Mouse (Mus musculus) stomach, postnatal 0 days (tissue): Measurements from ENCODE around the gene Otog. TPM values are rescaled to one million over a fixed set of nuclear protein-coding genes. Genes with fewer than 3 reads are reported as not detected.

ENCODE experiments used
- ATAC-seq: fragments of 200-750 bp; cut with Nextera tagmentation; 2 replicates; pipeline ENCODE4 v1.8.0; 2017; ENCODE audit not compliant: low FRiP score, low TSS enrichment
- DNase-seq: peaks from one replicate; pipeline ENCODE4 v3.0.0-alpha.2; 2016; ENCODE audit warnings: low spot score
- H3K27ac ChIP-seq: fragments of 300-500 bp; sonication (generic); replicated peaks from 2 replicates; pipeline ENCODE4 v1.5.1; 2014; ENCODE audit warnings: mild to moderate bottlenecking, control low read depth
- H3K27me3 ChIP-seq: fragments of 300-500 bp; sonication (generic); 2 replicates; pipeline ENCODE4 v1.6.1; 2014; ENCODE audit warnings: low read length; ENCODE audit not compliant: control insufficient read depth, insufficient read depth
- H3K36me3 ChIP-seq: fragments of 300-500 bp; sonication (generic); 2 replicates; pipeline ENCODE4 v1.6.1; 2014; ENCODE audit warnings: low read length, mixed read lengths; ENCODE audit not compliant: control insufficient read depth, insufficient read depth
- H3K4me1 ChIP-seq: fragments of 300-500 bp; sonication (generic); replicated peaks from 2 replicates; pipeline ENCODE4 v1.6.1; 2014; ENCODE audit warnings: antibody characterized with exemption; ENCODE audit not compliant: control insufficient read depth, insufficient read depth
- H3K4me2 ChIP-seq: fragments of 300-500 bp; sonication (generic); replicated peaks from 2 replicates; pipeline ENCODE4 v1.6.1; 2014; ENCODE audit warnings: low read depth, mild to moderate bottlenecking, control low read depth, moderate library complexity
- H3K4me3 ChIP-seq: fragments of 300-500 bp; sonication (generic); 2 replicates; pipeline ENCODE4 v1.5.1; 2014; ENCODE audit warnings: low read depth, low read length, control low read depth
- H3K9ac ChIP-seq: fragments of 300-500 bp; sonication (generic); 2 replicates; pipeline ENCODE4 v1.6.1; 2014; ENCODE audit warnings: mild to moderate bottlenecking, low read length, control low read depth, mixed read lengths
- H3K9me3 ChIP-seq: fragments of 300-500 bp; sonication (generic); 2 replicates; pipeline ENCODE4 v1.6.1; 2016; ENCODE audit warnings: low read length; ENCODE audit not compliant: control insufficient read depth
- CTCF ChIP-seq: IDR thresholded peaks from 2 replicates; pipeline ENCODE4 v1.5.1; 2016; ENCODE audit warnings: antibody characterized with exemption, low read depth, mild to moderate bottlenecking, moderate library complexity
- EP300 ChIP-seq: optimal IDR thresholded peaks from 2 replicates; pipeline ENCODE3; 2016; ENCODE audit warnings: antibody characterized with exemption
- WGBS: fragments of 180-500 bp; shearing (Covaris S2); extraction: QIAGEN DNeasy Blood & Tissue Kit; methylation state at CpG from one replicate; pipeline ENCODE4 v1.1.7; 2014; 5-methylcytosine and 5-hydroxymethylcytosine counted together
- polyA plus RNA-seq: library from polyadenylated mRNA; unstranded; fragments of >200 nt; fragmentation: Nextera tagmentation; extraction: Ambion mirVana; gene quantifications from 2 replicates; pipeline ENCODE4 v1.2.1, GENCODE M21; 2015

Otog gene
- polyA plus RNA-seq, 1 experiment from 2014 or later = not detected

- no peak overlapping the region for H3K4me3 ChIP-seq
- no peaks in the 10 kb centered on the region for H3K4me1 ChIP-seq
- ATAC-seq = no peak
- no peak for TF ChIP-seq EP300
- TF ChIP-seq CTCF = no peak
- H3K9ac ChIP-seq = no peak overlapping the region
- H3K4me2 ChIP-seq = no peak overlapping the region
- WGBS = 6% methylated on average over 32 of the region's 36 CpGs
- no peak overlapping the region for H3K27ac ChIP-seq
- DNase-seq = no peak
- no peaks in the 10 kb centered on the region for H3K36me3 ChIP-seq
- no peaks in the 10 kb centered on the region for H3K9me3 ChIP-seq
- no peaks in the 10 kb centered on the region for H3K27me3 ChIP-seq
These were observed 108.0 kb downstream of the Otog start for GRCm38 (mm10) chr7:46348813-46349212.

DNA sequence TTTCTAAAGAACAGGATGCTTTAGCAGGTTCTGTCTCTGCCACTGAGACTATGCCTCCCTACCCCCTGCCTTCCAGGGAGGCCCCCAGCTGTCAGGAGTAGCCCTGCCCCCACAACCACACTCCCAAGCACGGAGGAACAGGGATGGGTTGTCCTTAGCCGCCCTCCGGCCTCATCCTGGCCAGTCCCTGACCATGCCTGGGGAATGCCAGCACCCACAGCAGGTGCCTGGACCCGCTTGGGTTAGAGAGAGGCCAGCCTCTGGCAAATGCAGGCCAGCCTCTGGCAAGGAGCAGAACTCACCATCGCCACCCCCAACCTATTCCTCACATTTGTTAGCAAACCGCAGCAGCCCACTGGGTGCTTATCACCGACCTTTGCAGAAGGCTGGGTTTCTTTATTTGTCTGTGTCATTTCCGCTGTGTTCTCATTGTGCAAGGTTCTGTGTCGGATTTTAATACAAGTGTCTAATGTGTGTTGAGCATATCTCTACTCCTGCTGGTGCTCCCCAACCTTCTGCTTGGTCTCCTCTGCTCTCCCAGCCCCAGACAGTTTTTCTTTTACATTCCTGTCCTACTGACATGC lies 109.4 kb downstream of the Otog start:
- no peak for DNase-seq
- no peak overlapping the region for H3K27ac ChIP-seq
- H3K4me3 ChIP-seq = no peak overlapping the region
- TF ChIP-seq CTCF = no peak
- no peak for TF ChIP-seq EP300
- no peaks in the 10 kb centered on the region for H3K27me3 ChIP-seq
- H3K9me3 ChIP-seq = no peaks in the 10 kb centered on the region
- ATAC-seq = no peak
- 43% methylated on average over 9 of the region's 9 CpGs for WGBS
- no peaks in the 10 kb centered on the region for H3K4me1 ChIP-seq
- H3K4me2 ChIP-seq = no peak overlapping the region
- H3K36me3 ChIP-seq = no peaks in the 10 kb centered on the region
- no peak overlapping the region for H3K9ac ChIP-seq

- no peak for TF ChIP-seq CTCF
- no peak for TF ChIP-seq EP300
- ATAC-seq (0 out of 2 replicates have a peak, but pooled peaks have one; percentile 25), DNase-seq (no peak)
- Histone ChIP-seq H3K9ac (no peak overlapping the region), H3K4me2 (no peak overlapping the region), H3K27ac (peak overlapping the region; percentile 45; the same call in 1 of the 2 replicates), H3K36me3 (no peaks in the 10 kb centered on the region), H3K9me3 (no peaks in the 10 kb centered on the region), H3K27me3 (no peaks in the 10 kb centered on the region), H3K4me1 (no peaks in the 10 kb centered on the region), H3K4me3 (no peak overlapping the region)
- WGBS = 36% methylated on average over 2 of the region's 2 CpGs
These were observed 112.0 kb downstream of the Otog start for GRCm38 (mm10) chr7:46352748-46353147.

- peak; percentile 66 for ATAC-seq
- 38% methylated on average over 8 of the region's 8 CpGs for WGBS
These were observed 112.4 kb downstream of the Otog start for GRCm38 (mm10) chr7:46353216-46353615.

GRCm38 (mm10) chr7:46353875-46354274 lies 113.1 kb downstream of the Otog start:
- DNase-seq (no peak), ATAC-seq (no peak)
- H3K4me1 ChIP-seq = no peaks in the 10 kb centered on the region
- no peak overlapping the region for H3K4me3 ChIP-seq
- no peak overlapping the region for H3K4me2 ChIP-seq
- no peaks in the 10 kb centered on the region for H3K9me3 ChIP-seq
- no peaks in the 10 kb centered on the region for H3K36me3 ChIP-seq
- no peaks in the 10 kb centered on the region for H3K27me3 ChIP-seq
- WGBS = 23% methylated on average over 4 of the region's 4 CpGs
- H3K9ac ChIP-seq = no peak overlapping the region
- TF ChIP-seq EP300 (no peak), CTCF (no peak)
- H3K27ac ChIP-seq = no peak overlapping the region

More at GRCm38 (mm10) chr7:46353216-46353615, 112.4 kb downstream of the Otog start:
- Histone ChIP-seq H3K4me2 (no peak overlapping the region), H3K4me3 (no peak overlapping the region), H3K36me3 (no peaks in the 10 kb centered on the region), H3K27ac (0 out of 2 replicates have a peak overlapping the region, but pooled peaks have one; percentile 45), H3K4me1 (no peaks in the 10 kb centered on the region), H3K9me3 (no peaks in the 10 kb centered on the region), H3K27me3 (no peaks in the 10 kb centered on the region), H3K9ac (no peak overlapping the region)
- no peak for DNase-seq
- no peak for TF ChIP-seq EP300
- TF ChIP-seq CTCF = no peak

Other genes starting within 250 kb of the Otog start
- 0.44 and 0.87 TPM in 2 replicates for gene Abcc6, start 210.7 kb upstream of the Otog start, polyA plus RNA-seq
- 19.3 and 20.3 TPM in 2 replicates for gene Nomo1, start 207.3 kb upstream of the Otog start, polyA plus RNA-seq
- 0.61 and 0.81 TPM in 2 replicates for gene Kcnj11, start 140.2 kb upstream of the Otog start, polyA plus RNA-seq
- 3.6 and 4.0 TPM in 2 replicates for gene Abcc8, start 61.0 kb upstream of the Otog start, polyA plus RNA-seq
- gene Ush1c, start 2.5 kb upstream of the Otog start, polyA plus RNA-seq = 1.4 and 2.1 TPM in 2 replicates
- gene Myod1, start 135.5 kb downstream of the Otog start, polyA plus RNA-seq = 0.50 and 0.79 TPM in 2 replicates
- 0.18 TPM in 2 replicates for gene Kcnc1, start 155.5 kb downstream of the Otog start, polyA plus RNA-seq